Mouse (Mus musculus) E14TG2a.4 (cell line): ENCODE results near the gene Rem2.

ENCODE experiments used
- H3K27me3 ChIP-seq: 2 replicates; pipeline ENCODE4 v1.6.1; 2014; ENCODE audit warnings: low read length, control low read depth; ENCODE audit not compliant: insufficient read depth
- H3K36me3 ChIP-seq: 2 replicates; pipeline ENCODE4 v1.6.1; 2014; ENCODE audit warnings: low read length, control low read depth; ENCODE audit not compliant: insufficient read depth
- H3K4me1 ChIP-seq: replicated peaks from 2 replicates; pipeline ENCODE4 v1.6.1; 2014; ENCODE audit warnings: low read depth, low read length, control low read depth
- H3K4me3 ChIP-seq: replicated peaks from 2 replicates; pipeline ENCODE4 v1.5.1; 2014; ENCODE audit warnings: mild to moderate bottlenecking, low read length
- H3K9me3 ChIP-seq: 2 replicates; pipeline ENCODE4 v1.6.1; 2014; ENCODE audit warnings: low read length, control low read depth
- CTCF ChIP-seq: conservative IDR thresholded peaks from 2 replicates; pipeline ENCODE4 v1.5.1; 2014; ENCODE audit warnings: low read length
- NANOG ChIP-seq: IDR thresholded peaks from 2 replicates; pipeline ENCODE4 v1.6.1; 2014; ENCODE audit warnings: borderline replicate concordance, low read length, mixed read lengths
- POU5F1 ChIP-seq: IDR thresholded peaks from 2 replicates; pipeline ENCODE4 v1.6.1; 2014; ENCODE audit warnings: low read length, borderline replicate concordance

Rem2 gene

DNA sequence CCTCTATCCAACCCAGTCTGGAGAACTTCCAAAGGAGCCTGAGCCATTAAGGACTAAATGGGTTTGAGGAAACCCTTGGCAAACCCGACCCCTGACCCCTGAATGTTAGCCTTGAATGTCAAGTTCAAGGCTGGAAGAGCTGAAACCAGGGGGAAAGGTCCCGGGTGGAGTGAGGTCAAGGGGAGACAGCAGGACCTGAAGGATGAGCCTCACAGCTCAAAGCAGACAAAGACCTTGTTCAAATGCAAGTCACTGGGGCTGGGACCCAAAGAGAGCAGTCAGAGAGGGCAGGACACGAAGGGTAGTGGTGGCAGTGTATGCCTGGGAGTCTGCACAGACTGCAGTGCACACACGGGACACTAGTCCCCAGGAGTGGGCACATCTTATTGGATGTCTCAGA, 34.5 kb upstream of the Rem2 start:
- H3K4me1 ChIP-seq, result peaks cover 61% of the 10 kb centered on the region
- TF ChIP-seq POU5F1, result no peak
- no peak for TF ChIP-seq CTCF
- TF ChIP-seq NANOG, result no peak
- 0 out of 2 replicates have a peak overlapping the region, but pooled peaks have one; percentile 17 for H3K4me3 ChIP-seq
- H3K9me3 ChIP-seq, result no peaks in the 10 kb centered on the region
- H3K27me3 ChIP-seq, result 0 out of 2 replicates have a peak, but pooled peaks cover 8% of the 10 kb centered on the region
- peaks cover 37% of the 10 kb centered on the region for H3K36me3 ChIP-seq

DNA sequence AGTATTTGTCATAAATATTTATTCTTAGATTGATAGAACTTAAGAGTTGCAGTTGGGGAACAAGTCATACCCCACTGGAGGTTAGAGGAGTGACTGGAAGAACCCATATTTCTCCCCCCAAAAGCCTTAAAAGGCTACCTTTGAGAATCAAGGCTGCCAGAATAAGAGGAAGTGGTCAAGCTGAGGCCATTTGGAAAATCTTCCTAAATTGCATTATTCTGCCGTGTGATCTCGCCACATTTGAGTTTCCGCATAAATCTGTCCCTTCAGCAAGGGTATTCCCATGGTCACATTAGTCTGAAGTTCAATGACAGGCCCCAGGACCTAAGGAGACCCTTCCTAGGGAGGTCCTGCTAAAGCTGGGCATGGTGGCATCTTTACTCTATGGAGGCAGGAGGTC, 33.4 kb upstream of the Rem2 start:
- TF ChIP-seq NANOG, result no peak
- TF ChIP-seq CTCF, result no peak
- no peak for TF ChIP-seq POU5F1

DNA sequence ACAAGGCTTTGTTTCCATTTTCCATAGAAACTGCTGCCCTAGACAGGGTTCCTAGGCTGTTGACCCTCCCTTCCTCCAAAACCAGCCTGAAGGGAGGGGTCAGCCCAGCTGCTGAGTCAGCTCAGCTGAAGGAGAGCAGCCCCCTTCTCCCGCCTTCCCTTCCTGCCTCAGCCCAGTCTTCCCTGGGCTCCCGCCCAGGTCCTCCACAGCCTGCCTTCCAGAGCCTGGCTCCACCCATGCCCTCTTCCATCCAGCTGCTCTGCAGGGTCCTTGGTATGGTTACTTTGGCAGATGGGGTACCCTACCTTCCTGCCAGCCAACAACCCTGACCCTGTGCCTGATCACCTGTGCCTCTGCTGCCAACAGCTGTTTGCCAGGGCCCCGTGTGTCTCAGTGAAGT, 32.7 kb upstream of the Rem2 start:
- TF ChIP-seq CTCF (no peak), NANOG (no peak), POU5F1 (no peak)
- Histone ChIP-seq H3K4me1 (peaks cover 61% of the 10 kb centered on the region), H3K4me3 (peak overlapping the region; percentile 51), H3K9me3 (no peaks in the 10 kb centered on the region), H3K36me3 (peaks cover 26% of the 10 kb centered on the region), H3K27me3 (0 out of 2 replicates have a peak, but pooled peaks cover 8% of the 10 kb centered on the region)

More for the DNA sequence above, 33.4 kb upstream of the Rem2 start:
- H3K36me3 ChIP-seq, result peaks cover 26% of the 10 kb centered on the region
- peaks cover 61% of the 10 kb centered on the region for H3K4me1 ChIP-seq
- H3K4me3 ChIP-seq, result peak overlapping the region; percentile 51; the same call in 1 of the 2 replicates
- H3K27me3 ChIP-seq, result 0 out of 2 replicates have a peak, but pooled peaks cover 8% of the 10 kb centered on the region
- no peaks in the 10 kb centered on the region for H3K9me3 ChIP-seq

DNA sequence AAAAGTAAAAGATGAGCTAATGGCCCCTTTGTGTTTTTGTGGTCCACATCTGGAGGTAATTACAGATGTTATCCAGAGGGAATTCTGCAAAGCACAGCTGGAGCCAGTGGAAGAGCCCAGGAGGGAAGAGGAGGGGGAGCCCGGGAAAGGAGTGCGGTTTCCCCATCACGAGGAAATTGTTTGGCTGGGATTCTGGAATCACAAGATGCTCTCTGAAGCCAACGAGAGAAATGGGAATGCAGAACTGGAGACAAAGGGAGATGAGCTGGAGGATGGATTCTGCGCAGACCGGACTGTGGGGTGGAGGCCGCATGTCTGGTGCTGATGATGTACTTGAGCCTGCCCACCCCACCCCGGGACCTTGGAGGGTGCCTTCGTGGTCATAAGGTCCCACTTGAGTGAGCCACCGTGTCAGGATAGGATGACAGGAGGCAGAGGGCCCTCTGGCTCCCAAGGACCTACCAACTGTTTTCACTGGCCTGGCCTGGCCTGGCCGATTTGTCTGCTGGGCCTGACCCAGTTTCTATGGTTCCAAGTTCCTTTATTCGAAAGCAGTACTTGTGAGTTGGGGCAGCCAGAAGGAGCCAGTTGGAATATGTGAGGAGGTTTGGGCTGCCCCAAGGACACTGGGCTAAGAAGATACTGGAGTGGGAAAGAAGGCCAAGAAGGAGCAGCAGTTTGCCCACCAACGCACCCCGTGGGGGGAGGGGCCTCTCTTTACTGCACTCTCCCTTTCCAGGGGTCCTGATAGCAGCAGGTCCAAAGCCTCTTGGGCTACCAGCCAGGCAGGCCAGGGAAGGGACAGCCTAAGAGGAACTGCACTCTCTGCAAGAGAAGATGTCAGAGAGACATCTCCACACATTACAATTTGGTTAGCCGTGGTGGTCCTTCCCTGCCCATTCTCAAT, 31.9 kb upstream of the Rem2 start:
- Histone ChIP-seq H3K27me3 (0 out of 2 replicates have a peak, but pooled peaks cover 8% of the 10 kb centered on the region), H3K36me3 (peaks cover 18% of the 10 kb centered on the region), H3K4me1 (peaks cover 60% of the 10 kb centered on the region), H3K9me3 (no peaks in the 10 kb centered on the region), H3K4me3 (peak overlapping the region; percentile 51; the same call in 1 of the 2 replicates)
- TF ChIP-seq NANOG (no peak), CTCF (no peak)

DNA sequence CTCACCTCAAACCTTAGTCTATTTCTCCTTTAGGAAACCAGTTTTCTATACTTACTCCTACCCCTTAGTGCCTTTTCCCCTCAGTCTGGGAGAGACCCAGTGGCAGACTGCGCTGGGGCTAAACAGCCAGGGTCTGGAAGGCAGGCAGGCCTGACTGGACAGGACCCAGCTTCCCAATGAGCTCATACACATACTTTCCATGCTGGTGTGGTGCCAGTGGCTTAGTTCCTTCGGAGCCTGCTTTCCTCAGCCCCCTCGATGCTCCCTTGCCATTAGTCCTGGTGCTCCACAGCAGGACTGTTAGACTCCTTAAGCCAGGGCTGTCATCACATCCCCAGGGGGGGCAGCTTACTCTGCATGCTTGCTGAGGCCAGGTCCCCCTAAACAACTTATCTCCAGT, 30.4 kb upstream of the Rem2 start:
- Histone ChIP-seq H3K9me3 (no peaks in the 10 kb centered on the region), H3K4me3 (no peak overlapping the region), H3K36me3 (peaks cover 3% of the 10 kb centered on the region), H3K27me3 (0 out of 2 replicates have a peak, but pooled peaks cover 8% of the 10 kb centered on the region), H3K4me1 (peaks cover 45% of the 10 kb centered on the region)
- no peak for TF ChIP-seq NANOG
- no peak for TF ChIP-seq POU5F1
- no peak for TF ChIP-seq CTCF

DNA sequence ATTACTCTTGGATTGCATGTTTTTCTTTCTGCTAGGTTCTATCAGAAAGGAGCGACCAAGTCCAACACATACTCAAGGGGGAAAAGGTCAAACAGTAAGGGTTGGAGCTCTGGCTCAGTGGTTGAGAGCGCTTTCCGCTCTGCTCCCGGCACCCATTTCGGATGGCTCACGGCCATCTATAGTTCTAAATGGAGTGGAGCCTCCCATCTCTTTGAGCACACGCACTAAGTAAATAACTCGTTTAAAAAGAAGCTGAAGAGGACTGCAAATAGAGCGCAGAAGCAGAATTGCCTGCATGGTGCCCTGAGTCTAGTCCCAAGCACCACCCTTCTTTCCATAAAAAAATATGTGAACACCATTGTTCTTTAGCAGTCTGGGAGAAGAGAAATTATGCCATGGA, 22.3 kb upstream of the Rem2 start:
- Histone ChIP-seq H3K4me3 (no peak overlapping the region), H3K27me3 (peaks cover 3% of the 10 kb centered on the region; the same call in 1 of the 2 replicates), H3K36me3 (no peaks in the 10 kb centered on the region), H3K9me3 (no peaks in the 10 kb centered on the region), H3K4me1 (peaks cover 4% of the 10 kb centered on the region)
- TF ChIP-seq POU5F1 (no peak), NANOG (no peak), CTCF (no peak)

DNA sequence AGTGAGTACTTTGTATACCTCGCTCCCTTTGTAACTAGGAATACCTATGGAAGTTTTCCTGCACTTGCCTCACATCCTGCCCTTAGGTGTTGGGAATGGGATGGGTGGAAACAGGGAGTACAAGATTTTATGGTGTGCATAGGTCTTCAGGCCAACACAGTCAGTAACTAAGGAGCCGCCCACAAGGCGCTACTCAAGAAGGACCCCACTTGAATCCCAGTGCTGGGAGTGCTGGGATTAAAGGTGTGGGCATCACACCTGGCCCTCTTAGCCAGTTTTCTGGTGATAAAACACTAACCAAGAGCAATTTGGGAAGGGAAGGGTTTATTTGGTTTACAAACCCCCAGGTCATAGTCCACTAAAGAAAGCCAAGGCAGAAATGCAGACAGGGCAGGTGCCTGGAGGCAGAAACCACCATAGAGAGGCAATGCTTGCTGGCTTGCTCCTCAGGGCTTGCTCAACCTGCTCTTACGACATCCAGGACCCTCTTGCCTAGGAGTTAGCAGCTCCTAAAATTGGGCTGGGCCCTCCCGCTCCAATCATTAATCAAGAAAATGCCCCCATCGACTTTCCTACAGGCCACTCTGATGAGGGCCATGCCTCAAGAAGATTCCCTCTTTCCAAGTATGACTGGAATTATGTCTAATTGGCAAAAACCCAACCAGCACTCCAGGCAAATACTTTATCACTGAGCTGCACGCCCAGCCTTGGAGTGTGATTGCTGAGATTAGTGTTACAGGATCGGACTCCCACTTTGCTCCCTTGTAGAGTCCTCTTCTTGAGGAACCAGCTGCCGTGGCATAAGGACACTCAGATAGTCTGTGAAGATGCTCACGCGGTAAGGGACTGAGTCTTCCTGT, 21.0 kb upstream of the Rem2 start:
- no peaks in the 10 kb centered on the region for H3K9me3 ChIP-seq
- H3K4me1 ChIP-seq, result no peaks in the 10 kb centered on the region
- H3K36me3 ChIP-seq, result no peaks in the 10 kb centered on the region
- TF ChIP-seq POU5F1, result no peak
- H3K4me3 ChIP-seq, result no peak overlapping the region
- peaks cover 3% of the 10 kb centered on the region; the same call in 1 of the 2 replicates for H3K27me3 ChIP-seq

DNA sequence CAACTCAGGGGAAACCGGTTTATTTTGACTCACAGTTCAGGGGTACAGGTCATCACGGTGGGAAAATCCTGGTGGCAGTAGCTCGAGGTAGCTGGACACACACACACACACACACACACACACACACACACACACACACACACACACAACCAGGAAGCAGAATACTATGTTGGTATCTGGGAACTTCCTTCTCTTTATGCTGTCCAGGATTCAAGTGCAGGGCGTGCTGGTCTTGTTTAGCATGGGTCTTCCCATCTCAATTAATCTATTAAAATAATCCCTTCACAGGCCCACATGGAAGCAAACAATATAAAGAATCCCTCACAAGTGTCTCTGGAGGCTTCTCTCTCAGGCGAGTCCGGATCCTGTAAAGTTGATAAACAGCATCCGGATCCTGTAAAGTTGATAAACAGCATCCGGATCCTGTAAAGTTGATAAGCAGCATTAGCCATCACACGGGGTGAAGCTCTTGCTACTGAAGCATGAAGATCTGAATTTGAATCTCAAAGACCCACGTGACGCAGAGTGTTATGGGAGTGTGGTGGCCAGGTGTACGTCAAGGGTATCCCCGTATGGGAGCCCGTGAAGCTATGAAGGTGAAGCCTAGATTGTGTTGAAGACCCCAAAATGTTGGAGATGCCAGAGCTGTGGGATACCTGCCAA, 17.9 kb upstream of the Rem2 start:
- no peak for TF ChIP-seq NANOG
- TF ChIP-seq POU5F1, result no peak
- no peak for TF ChIP-seq CTCF
- Histone ChIP-seq H3K27me3 (no peaks in the 10 kb centered on the region), H3K36me3 (no peaks in the 10 kb centered on the region), H3K4me1 (peaks cover 6% of the 10 kb centered on the region), H3K9me3 (no peaks in the 10 kb centered on the region), H3K4me3 (no peak overlapping the region)
